Mouse (Mus musculus) heart, adult 2 months (tissue): ENCODE measurements around the gene Bloc1s6. TPM values are rescaled to one million over a fixed set of nuclear protein-coding genes. Genes with fewer than 3 reads are reported as not detected.

ENCODE experiments used
- DNase-seq, 2 experiments: peaks; one replicate each; pipeline ENCODE4 v3.0.0; 2021
- H3K27ac ChIP-seq: fragments of 200-600 bp; 2 replicates; pipeline ENCODE4 v1.8.1; 2022
- H3K27me3 ChIP-seq: fragments of 200-500 bp; 2 replicates; pipeline ENCODE4 v1.6.1; 2012; ENCODE audit warnings: mild to moderate bottlenecking, low read length, inconsistent platforms, mixed read lengths; ENCODE audit not compliant: control insufficient read depth, insufficient read depth
- H3K36me3 ChIP-seq: fragments of 200-500 bp; 2 replicates; pipeline ENCODE4 v1.6.1; 2012; ENCODE audit warnings: low read length, inconsistent platforms; ENCODE audit not compliant: control insufficient read depth, insufficient read depth
- H3K4me1 ChIP-seq: fragments of 200-500 bp; 2 replicates; pipeline ENCODE4 v1.6.1; 2011; ENCODE audit warnings: low read length; ENCODE audit not compliant: control insufficient read depth, insufficient read depth
- H3K4me3 ChIP-seq: fragments of 200-600 bp; 2 replicates; pipeline ENCODE4 v1.8.1; 2022
- H3K79me2 ChIP-seq: fragments of 200-500 bp; replicated peaks from 2 replicates; pipeline ENCODE4 v1.6.1; 2012; ENCODE audit warnings: mild to moderate bottlenecking, inconsistent platforms, low read length, moderate library complexity, mixed read lengths; ENCODE audit not compliant: control insufficient read depth, insufficient read depth
- H3K9ac ChIP-seq: fragments of 200-500 bp; 2 replicates; pipeline ENCODE4 v1.6.1; 2012; ENCODE audit warnings: low read depth, mild to moderate bottlenecking, control low read depth, inconsistent platforms, low read length, mixed read lengths
- CTCF ChIP-seq: fragments of 200-600 bp; IDR thresholded peaks from 2 replicates; pipeline ENCODE4 v1.8.1; 2022; ENCODE audit warnings: antibody characterized with exemption, mild to moderate bottlenecking, moderate library complexity
- EP300 ChIP-seq: fragments of 200-500 bp; IDR thresholded peaks from 2 replicates; pipeline ENCODE4 v1.6.1; 2011; ENCODE audit warnings: low read depth, low read length, control low read depth; ENCODE audit not compliant: insufficient read depth
- POLR2A ChIP-seq: fragments of 200-500 bp; IDR thresholded peaks from 2 replicates; pipeline ENCODE4 v1.6.1; 2011; ENCODE audit warnings: mild to moderate bottlenecking, low read depth, low read length, control low read depth; ENCODE audit not compliant: insufficient read depth
- WGBS: fragments of 180-500 bp; shearing (Covaris S2); methylation state at CpG from one replicate; pipeline ENCODE4 v1.1.7; 2018; 5-methylcytosine and 5-hydroxymethylcytosine counted together
- intact Hi-C: fragments of 180-260 bp; cut with DNase I; formaldehyde crosslinking; loops from one replicate; pipeline ENCODE4 v1.15.1; 2025
- polyA plus RNA-seq: library from polyadenylated mRNA; depleted of rRNA; stranded (reverse); fragments of >200 nt; gene quantifications from 2 replicates; pipeline ENCODE4 v1.2.3, GENCODE M21; 2012
- total RNA-seq, 2 experiments: library from RNA; stranded (reverse); gene quantifications; 2 replicates each; pipeline ENCODE4 v1.2.3; 2021

The Bloc1s6 gene
- total and polyA plus RNA-seq, 3 experiments, result 26.0 to 29.9 (median 26.7) TPM

DNA sequence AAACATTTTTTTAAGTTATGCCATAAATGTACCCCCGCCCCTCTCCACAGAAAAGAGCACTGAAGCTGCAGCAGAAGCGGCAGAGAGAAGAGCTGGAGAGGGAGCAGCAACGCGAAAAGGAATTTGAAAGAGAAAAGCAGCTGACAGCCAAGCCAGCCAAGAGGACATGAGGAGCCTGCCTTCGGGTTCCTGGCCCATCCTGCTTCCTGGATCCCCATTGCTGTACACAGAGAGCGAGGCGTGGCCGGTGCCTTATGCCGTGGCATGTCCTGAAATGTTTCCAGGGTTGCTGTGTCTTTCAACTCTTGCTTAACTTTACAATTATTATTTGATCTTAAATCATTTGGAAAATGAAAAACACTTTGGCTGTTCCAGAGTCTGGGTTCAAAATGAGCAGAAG, 8.2 kb downstream of the Bloc1s6 start:
- Histone ChIP-seq H3K4me3 (peak overlapping the region; percentile 25), H3K79me2 (no peaks in the 10 kb centered on the region), H3K27ac (peak overlapping the region; percentile 80), H3K9ac (no peak overlapping the region), H3K27me3 (no peaks in the 10 kb centered on the region), H3K4me1 (peaks cover 1% of the 10 kb centered on the region; the same call in 1 of the 2 replicates), H3K36me3 (peaks cover 5% of the 10 kb centered on the region; the same call in 1 of the 2 replicates)
- intact Hi-C loops, result loop anchor here (2.0 to 10.0 kb wide), 2 partner anchors 44 to 372 kb away; partner anchors contain the start of gene Slc30a4
- DNase-seq, result peak; percentile 34 to 38
- TF ChIP-seq EP300, result 0 out of 2 replicates have a peak, but pooled peaks have one; percentile 19
- TF ChIP-seq CTCF, result no peak
- TF ChIP-seq POLR2A, result no peak; the same call in 1 of the 2 replicates
- WGBS, result 53% methylated on average over 9 of the region's 9 CpGs

DNA sequence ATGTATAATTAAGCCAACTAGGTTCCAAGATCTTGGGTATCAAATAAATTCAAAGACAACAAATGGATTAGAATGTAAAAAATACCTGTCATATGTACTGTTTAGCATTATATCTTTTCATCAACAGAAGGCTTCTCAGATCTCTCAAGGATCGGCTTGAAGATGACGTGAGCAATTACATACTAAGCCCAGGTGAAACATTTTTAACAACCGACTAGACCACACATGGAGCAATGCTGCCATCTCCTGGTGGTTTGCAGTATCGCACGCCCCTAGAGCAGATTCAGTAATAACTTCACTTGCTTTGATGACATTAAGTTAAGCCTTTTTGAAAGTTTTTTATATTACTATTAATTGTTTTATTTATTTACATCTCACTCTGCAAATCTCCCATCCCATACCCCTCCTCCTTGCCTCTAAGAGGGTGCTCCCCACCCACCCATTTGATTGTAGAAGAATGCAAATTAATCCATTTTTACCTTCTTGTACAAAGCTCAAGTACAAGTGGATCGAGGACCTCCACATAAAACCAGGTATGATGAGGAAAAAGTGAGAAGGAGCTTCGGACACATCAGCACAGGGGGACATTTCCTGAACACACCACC, 15.5 kb downstream of the Bloc1s6 start:
- peak; percentile 90; the same call in 1 of the 2 replicates for TF ChIP-seq EP300
- TF ChIP-seq CTCF, result no peak; the same call in 1 of the 2 replicates
- WGBS, result 10% methylated on average over 7 of the region's 7 CpGs
- intact Hi-C loops, result loop anchor here (1.0 to 10.0 kb wide), 3 partner anchors 29 to 119 kb away; partner anchors contain the start of gene AA467197
- DNase-seq, result peak; percentile 38 to 69
- Histone ChIP-seq H3K4me1 (no peaks in the 10 kb centered on the region), H3K9ac (no peak overlapping the region), H3K79me2 (no peaks in the 10 kb centered on the region), H3K36me3 (no peaks in the 10 kb centered on the region), H3K27me3 (no peaks in the 10 kb centered on the region), H3K4me3 (no peak overlapping the region), H3K27ac (no peak overlapping the region)

DNA sequence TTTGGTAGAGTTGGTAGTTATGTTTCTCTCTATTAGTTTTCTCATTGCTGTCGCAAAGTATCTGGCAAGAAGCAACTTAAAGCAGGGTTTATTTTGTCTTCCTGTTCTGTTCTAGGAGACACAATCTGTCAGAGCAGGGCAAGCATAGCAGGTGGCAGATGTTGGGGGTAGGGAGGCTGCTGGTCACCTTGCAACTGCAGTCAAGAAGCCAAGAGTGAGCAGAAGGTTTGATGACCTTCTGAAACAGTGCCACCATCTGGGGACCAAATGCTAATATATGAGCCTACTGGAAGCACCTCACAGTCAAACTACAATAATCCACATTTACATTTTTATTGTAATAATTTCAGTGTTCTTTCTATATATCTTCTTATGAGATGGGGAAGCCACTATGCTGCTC, 21.5 kb downstream of the Bloc1s6 start:
- TF ChIP-seq POLR2A (no peak), EP300 (no peak), CTCF (no peak)
- no peak for DNase-seq
- WGBS, result 97% methylated on average over 1 of the region's 1 CpGs

DNA sequence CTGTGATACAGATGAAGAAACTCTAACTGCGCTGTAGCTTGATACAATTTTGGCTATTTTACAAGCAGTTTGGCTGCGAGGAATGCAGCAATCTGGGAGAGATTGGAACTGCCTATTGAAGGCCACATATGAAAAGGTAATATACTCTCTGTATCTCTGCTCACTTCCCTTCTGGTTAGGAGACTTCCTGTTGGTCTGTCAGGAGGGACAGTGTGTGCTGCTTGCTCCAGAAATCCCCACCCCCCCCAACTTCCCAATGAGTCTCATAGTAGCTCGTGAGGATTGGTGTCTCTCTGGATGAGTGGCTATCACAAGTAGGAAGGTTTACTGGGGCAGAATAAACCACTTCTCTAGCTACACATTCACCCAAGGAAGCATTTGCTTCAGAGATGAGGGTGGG, 24.7 kb downstream of the Bloc1s6 start:
- Histone ChIP-seq H3K4me3 (no peak overlapping the region), H3K27me3 (no peaks in the 10 kb centered on the region), H3K36me3 (peaks cover 5% of the 10 kb centered on the region), H3K9ac (no peak overlapping the region), H3K79me2 (no peaks in the 10 kb centered on the region; the same call in 1 of the 2 replicates), H3K4me1 (peaks cover 9% of the 10 kb centered on the region), H3K27ac (peak overlapping the region; percentile 43)
- intact Hi-C loops, result no loop called here
- DNase-seq, result no peak
- TF ChIP-seq EP300 (peak; percentile 82; the same call in 1 of the 2 replicates), POLR2A (peak; percentile 28; the same call in 1 of the 2 replicates), CTCF (no peak)
- WGBS, result 21% methylated on average over 3 of the region's 3 CpGs

More for the DNA sequence above, 21.5 kb downstream of the Bloc1s6 start:
- Histone ChIP-seq H3K36me3 (no peaks in the 10 kb centered on the region; the same call in 1 of the 2 replicates), H3K27ac (no peak overlapping the region), H3K4me1 (peaks cover 8% of the 10 kb centered on the region), H3K9ac (no peak overlapping the region), H3K27me3 (no peaks in the 10 kb centered on the region), H3K79me2 (no peaks in the 10 kb centered on the region), H3K4me3 (no peak overlapping the region)
- intact Hi-C loops, result loop anchor here (10.0 kb wide), 2 partner anchors 95 to 125 kb away; partner anchors contain the start of gene AA467197

DNA sequence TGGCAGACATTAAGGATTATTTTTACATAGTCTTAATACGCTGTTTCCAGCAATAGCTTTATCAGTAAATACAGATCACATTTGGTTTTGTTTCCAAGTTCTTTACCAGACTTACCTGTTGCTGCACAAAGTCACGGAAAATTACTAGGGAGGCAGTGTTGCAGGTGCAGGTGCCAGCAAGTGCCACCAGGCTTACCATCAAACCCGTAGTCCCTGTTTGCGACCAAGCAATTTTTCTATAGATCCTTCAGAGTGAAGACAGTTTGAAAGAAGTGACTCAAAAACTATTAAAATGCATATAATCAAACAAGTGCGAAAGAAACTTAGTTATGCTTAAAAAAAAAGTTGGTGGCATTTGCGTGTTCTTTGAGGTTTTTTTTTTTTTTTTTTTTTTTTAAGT, 26.2 kb downstream of the Bloc1s6 start:
- no peak overlapping the region for H3K9ac ChIP-seq
- DNase-seq, result no peak
- H3K27ac ChIP-seq, result peak overlapping the region; percentile 84
- intact Hi-C loops, result no loop called here
- WGBS, result 64% methylated on average over 6 of the region's 6 CpGs
- H3K4me3 ChIP-seq, result no peak overlapping the region; the same call in 1 of the 2 replicates
- TF ChIP-seq POLR2A (no peak), CTCF (no peak), EP300 (no peak)
- H3K27me3 ChIP-seq, result no peaks in the 10 kb centered on the region
- H3K79me2 ChIP-seq, result peaks cover 2% of the 10 kb centered on the region; the same call in 1 of the 2 replicates
- H3K4me1 ChIP-seq, result peaks cover 10% of the 10 kb centered on the region
- H3K36me3 ChIP-seq, result peaks cover 5% of the 10 kb centered on the region
